Mouse (Mus musculus) fat pad, adult 2 months (tissue): ENCODE data around the gene Copz1.
"Not testable (repeated sequence)": the region's sequence is repeated elsewhere in the genome, so short reads cannot be mapped to it uniquely, and the experiment has no call there.

ENCODE experiments used
- DNase-seq: peaks from one replicate; pipeline ENCODE4 v3.0.0-alpha.2; 2011; ENCODE audit warnings: low read depth, low spot score; ENCODE audit errors: extremely low read depth

Copz1 gene

GRCm38 (mm10) chr15:103272419-103273279 lies at the start of gene Copz1:
Gene Copz1, plus strand, starts transcription at chr15:103272714.
- DNase-seq, result peak; percentile 97

- DNase-seq, result no peak
These were observed 48.4 kb upstream of the Copz1 start for GRCm38 (mm10) chr15:103224161-103224560.

- DNase-seq, result no peak
These were observed 45.5 kb upstream of the Copz1 start for GRCm38 (mm10) chr15:103227022-103227421.

- DNase-seq, result no peak
These were observed 44.9 kb upstream of the Copz1 start for GRCm38 (mm10) chr15:103227572-103227971.

- DNase-seq, result no peak
These were observed 43.6 kb upstream of the Copz1 start for GRCm38 (mm10) chr15:103228904-103229303.

- no peak for DNase-seq
These were observed 39.4 kb upstream of the Copz1 start for GRCm38 (mm10) chr15:103233119-103233518.

- DNase-seq, result no peak
These were observed 35.2 kb upstream of the Copz1 start for GRCm38 (mm10) chr15:103237295-103237694.

GRCm38 (mm10) chr15:103239130-103239684 lies 33.3 kb upstream of the Copz1 start:
- DNase-seq, result peak; percentile 78

GRCm38 (mm10) chr15:103239685-103240159 lies 32.8 kb upstream of the Copz1 start, which contains the start of gene Cbx5:
Gene Cbx5, minus strand, starts transcription at chr15:103239816.
- DNase-seq, result peak; percentile 74

GRCm38 (mm10) chr15:103240160-103241028 lies 32.1 kb upstream of the Copz1 start, which contains the start of gene Hnrnpa1:
Gene Hnrnpa1, plus strand, starts transcription at chr15:103240432.
- DNase-seq, result peak; percentile 92

GRCm38 (mm10) chr15:103241071-103242018 lies 31.2 kb upstream of the Copz1 start:
- DNase-seq, result not testable (repeated sequence)

- no peak for DNase-seq
These were observed 29.6 kb upstream of the Copz1 start for GRCm38 (mm10) chr15:103242885-103243284.

- DNase-seq, result no peak
These were observed 26.9 kb upstream of the Copz1 start for GRCm38 (mm10) chr15:103245616-103246015.

- no peak for DNase-seq
These were observed 25.3 kb upstream of the Copz1 start for GRCm38 (mm10) chr15:103247078-103247781.

GRCm38 (mm10) chr15:103247782-103248400 lies 24.6 kb upstream of the Copz1 start:
- no peak for DNase-seq

- peak; percentile 80 for DNase-seq
These were observed 23.9 kb upstream of the Copz1 start for GRCm38 (mm10) chr15:103248401-103249313.

GRCm38 (mm10) chr15:103249511-103249910 lies 23.0 kb upstream of the Copz1 start:
- DNase-seq, result not testable (repeated sequence)
